Mouse (Mus musculus): ENCODE results near the gene Setdb2. TPM values are rescaled to one million over a fixed set of nuclear protein-coding genes. Genes with fewer than 3 reads are reported as not detected.
"Not testable (repeated sequence)": the region's sequence is repeated elsewhere in the genome, so short reads cannot be mapped to it uniquely, and the experiment has no call there.

The Setdb2 gene
- polyA plus RNA-seq, 1 experiment from 2014 or later = 10.6 TPM

GRCm38 (mm10) chr14:59396999-59397398 is 43.7 kb downstream of the Setdb2 start:
- no peaks in the 10 kb centered on the region for H3K4me1 ChIP-seq (replicated peaks; ENCODE audit: control insufficient read depth, insufficient read depth, low read length)
- no peak overlapping the region for H3K27ac ChIP-seq (ENCODE audit: low read depth, low read length)
- DNase-seq (ENCODE audit: low spot score) (no peak), ATAC-seq (ENCODE audit: low FRiP score) (no peak)
- H3K36me3 ChIP-seq (ENCODE audit: control insufficient read depth, insufficient read depth, low read length) = no peaks in the 10 kb centered on the region
- H3K27me3 ChIP-seq (ENCODE audit: control insufficient read depth, insufficient read depth, low read length) = no peaks in the 10 kb centered on the region
- H3K4me2 ChIP-seq (replicated peaks; ENCODE audit: low read depth, low read length) = no peak overlapping the region
- 78% methylated on average over 2 of the region's 2 CpGs for WGBS
- H3K4me3 ChIP-seq (ENCODE audit: low read depth, low read length) = no peak overlapping the region
- no peak overlapping the region for H3K9ac ChIP-seq (ENCODE audit: low read depth, low read length)
- no peaks in the 10 kb centered on the region for H3K9me3 ChIP-seq (ENCODE audit: control insufficient read depth, low read length)

GRCm38 (mm10) chr14:59395281-59395680 is 45.4 kb downstream of the Setdb2 start, which contains the start of gene Phf11c:
Phf11c (minus strand) TSS chr14:59395381.
- H3K4me2 ChIP-seq (replicated peaks; ENCODE audit: low read depth, low read length) = no peak within 1 kb of the TSS
- ATAC-seq (ENCODE audit: low FRiP score) (no peak), DNase-seq (ENCODE audit: low spot score) (no peak)
- 94% methylated on average over 3 of the region's 3 CpGs for WGBS
- no peak within 1 kb of the TSS for H3K4me3 ChIP-seq (ENCODE audit: low read depth, low read length)
- H3K9ac ChIP-seq (ENCODE audit: low read depth, low read length) = no peak within 1 kb of the TSS
- H3K4me1 ChIP-seq (replicated peaks; ENCODE audit: control insufficient read depth, insufficient read depth, low read length) = no peaks in the 10 kb centered on the region
- H3K36me3 ChIP-seq (ENCODE audit: control insufficient read depth, insufficient read depth, low read length) = no peaks in the 10 kb centered on the region
- no peaks in the 10 kb centered on the region for H3K9me3 ChIP-seq (ENCODE audit: control insufficient read depth, low read length)
- no peak within 1 kb of the TSS for H3K27ac ChIP-seq (ENCODE audit: low read depth, low read length)
- no peaks in the 10 kb centered on the region for H3K27me3 ChIP-seq (ENCODE audit: control insufficient read depth, insufficient read depth, low read length)

GRCm38 (mm10) chr14:59390181-59390580 is 50.5 kb downstream of the Setdb2 start:
- not testable (repeated sequence) for H3K9ac ChIP-seq (ENCODE audit: low read depth, low read length); H3K27me3 ChIP-seq (ENCODE audit: control insufficient read depth, insufficient read depth, low read length); H3K4me3 ChIP-seq (ENCODE audit: low read depth, low read length); H3K9me3 ChIP-seq (ENCODE audit: control insufficient read depth, low read length); H3K36me3 ChIP-seq (ENCODE audit: control insufficient read depth, insufficient read depth, low read length); ATAC-seq (ENCODE audit: low FRiP score); DNase-seq (ENCODE audit: low spot score); H3K4me2 ChIP-seq (replicated peaks; ENCODE audit: low read depth, low read length); H3K27ac ChIP-seq (ENCODE audit: low read depth, low read length); H3K4me1 ChIP-seq (replicated peaks; ENCODE audit: control insufficient read depth, insufficient read depth, low read length)
- WGBS = 84% methylated on average over 4 of the region's 4 CpGs

GRCm38 (mm10) chr14:59389532-59389931 is 51.2 kb downstream of the Setdb2 start:
- Histone ChIP-seq H3K27me3 (ENCODE audit: control insufficient read depth, insufficient read depth, low read length) (no peaks in the 10 kb centered on the region), H3K9me3 (ENCODE audit: control insufficient read depth, low read length) (no peaks in the 10 kb centered on the region), H3K27ac (ENCODE audit: low read depth, low read length) (no peak overlapping the region), H3K4me2 (replicated peaks; ENCODE audit: low read depth, low read length) (no peak overlapping the region), H3K36me3 (ENCODE audit: control insufficient read depth, insufficient read depth, low read length) (no peaks in the 10 kb centered on the region), H3K4me1 (replicated peaks; ENCODE audit: control insufficient read depth, insufficient read depth, low read length) (no peaks in the 10 kb centered on the region), H3K9ac (ENCODE audit: low read depth, low read length) (no peak overlapping the region), H3K4me3 (ENCODE audit: low read depth, low read length) (no peak overlapping the region)
- ATAC-seq (ENCODE audit: low FRiP score) (no peak), DNase-seq (ENCODE audit: low spot score) (no peak)
- WGBS = 70% methylated on average over 1 of the region's 1 CpGs

GRCm38 (mm10) chr14:59370348-59371068 is 70.2 kb downstream of the Setdb2 start:
- H3K9ac ChIP-seq (ENCODE audit: low read depth, low read length) = no peak overlapping the region
- H3K36me3 ChIP-seq (ENCODE audit: control insufficient read depth, insufficient read depth, low read length) = no peaks in the 10 kb centered on the region
- 92% methylated on average over 25 of the region's 25 CpGs for WGBS
- H3K4me1 ChIP-seq (replicated peaks; ENCODE audit: control insufficient read depth, insufficient read depth, low read length) = no peaks in the 10 kb centered on the region
- no peak overlapping the region for H3K27ac ChIP-seq (ENCODE audit: low read depth, low read length)
- no peak overlapping the region for H3K4me2 ChIP-seq (replicated peaks; ENCODE audit: low read depth, low read length)
- H3K27me3 ChIP-seq (ENCODE audit: control insufficient read depth, insufficient read depth, low read length) = no peaks in the 10 kb centered on the region; the same call in 1 of the 2 replicates
- no peak for DNase-seq (ENCODE audit: low spot score)
- ATAC-seq (ENCODE audit: low FRiP score) = no peak
- H3K9me3 ChIP-seq (ENCODE audit: control insufficient read depth, low read length) = no peaks in the 10 kb centered on the region
- no peak overlapping the region for H3K4me3 ChIP-seq (ENCODE audit: low read depth, low read length)

- no peaks in the 10 kb centered on the region for H3K4me1 ChIP-seq (replicated peaks; ENCODE audit: control insufficient read depth, insufficient read depth, low read length)
- H3K4me3 ChIP-seq (ENCODE audit: low read depth, low read length) = no peak overlapping the region
- no peaks in the 10 kb centered on the region for H3K27me3 ChIP-seq (ENCODE audit: control insufficient read depth, insufficient read depth, low read length)
- 89% methylated on average over 8 of the region's 8 CpGs for WGBS
- ATAC-seq (ENCODE audit: low FRiP score) (no peak), DNase-seq (ENCODE audit: low spot score) (no peak)
- H3K9ac ChIP-seq (ENCODE audit: low read depth, low read length) = no peak overlapping the region
- H3K27ac ChIP-seq (ENCODE audit: low read depth, low read length) = no peak overlapping the region
- H3K9me3 ChIP-seq (ENCODE audit: control insufficient read depth, low read length) = no peaks in the 10 kb centered on the region
- H3K36me3 ChIP-seq (ENCODE audit: control insufficient read depth, insufficient read depth, low read length) = no peaks in the 10 kb centered on the region
- H3K4me2 ChIP-seq (replicated peaks; ENCODE audit: low read depth, low read length) = no peak overlapping the region
Observed at GRCm38 (mm10) chr14:59366386-59367105, 74.1 kb downstream of the Setdb2 start.

GRCm38 (mm10) chr14:59365244-59365644 is 75.4 kb downstream of the Setdb2 start, which contains the start of gene Phf11d:
Phf11d (minus strand) TSS chr14:59365470.
- 87% methylated on average over 6 of the region's 6 CpGs for WGBS
- no peak for ATAC-seq (ENCODE audit: low FRiP score)

More at GRCm38 (mm10) chr14:59365244-59365644, 75.4 kb downstream of the Setdb2 start, which contains the start of gene Phf11d:
- no peak within 1 kb of the TSS for H3K9ac ChIP-seq (ENCODE audit: low read depth, low read length)
- H3K27ac ChIP-seq (ENCODE audit: low read depth, low read length) = no peak within 1 kb of the TSS
- H3K4me1 ChIP-seq (replicated peaks; ENCODE audit: control insufficient read depth, insufficient read depth, low read length) = no peaks in the 10 kb centered on the region
- DNase-seq (ENCODE audit: low spot score) = no peak
- H3K4me2 ChIP-seq (replicated peaks; ENCODE audit: low read depth, low read length) = no peak within 1 kb of the TSS
- no peaks in the 10 kb centered on the region for H3K36me3 ChIP-seq (ENCODE audit: control insufficient read depth, insufficient read depth, low read length)
- H3K9me3 ChIP-seq (ENCODE audit: control insufficient read depth, low read length) = no peaks in the 10 kb centered on the region
- H3K27me3 ChIP-seq (ENCODE audit: control insufficient read depth, insufficient read depth, low read length) = no peaks in the 10 kb centered on the region
- no peak within 1 kb of the TSS for H3K4me3 ChIP-seq (ENCODE audit: low read depth, low read length)
